Mouse (Mus musculus) thymus, adult 2 months (tissue): Measurements from ENCODE around the gene Cavin3. TPM values are rescaled to one million over a fixed set of nuclear protein-coding genes. Genes with fewer than 3 reads are reported as not detected.

Experiments
- DNase-seq: peaks from one replicate; pipeline ENCODE4 v3.0.0; 2021
- H3K27ac ChIP-seq: fragments of 200-500 bp; 2 replicates; pipeline ENCODE4 v1.5.1; 2012; ENCODE audit warnings: low read length, control low read depth; ENCODE audit not compliant: control insufficient read depth, insufficient read depth
- H3K27me3 ChIP-seq: fragments of 200-500 bp; 2 replicates; pipeline ENCODE4 v1.6.1; 2012; ENCODE audit warnings: mild to moderate bottlenecking, low read length, moderate library complexity, mixed read lengths; ENCODE audit not compliant: control insufficient read depth, insufficient read depth
- H3K36me3 ChIP-seq: fragments of 200-500 bp; 2 replicates; pipeline ENCODE4 v1.6.1; 2012; ENCODE audit warnings: mild to moderate bottlenecking, low read length, moderate library complexity; ENCODE audit not compliant: control insufficient read depth, insufficient read depth
- H3K4me1 ChIP-seq: fragments of 200-500 bp; replicated peaks from 2 replicates; pipeline ENCODE4 v1.6.1; 2012; ENCODE audit warnings: low read length; ENCODE audit not compliant: control insufficient read depth, insufficient read depth
- H3K4me3 ChIP-seq: fragments of 200-500 bp; 2 replicates; pipeline ENCODE4 v1.5.1; 2012; ENCODE audit warnings: mild to moderate bottlenecking, low read length, control low read depth, moderate library complexity; ENCODE audit not compliant: control insufficient read depth, insufficient read depth
- CTCF ChIP-seq: fragments of 200-500 bp; IDR thresholded peaks from 2 replicates; pipeline ENCODE4 v1.5.1; 2012; ENCODE audit warnings: mild to moderate bottlenecking, control low read depth, low read length, moderate library complexity, borderline replicate concordance; ENCODE audit not compliant: control insufficient read depth, poor library complexity, insufficient read depth; ENCODE audit errors: extremely low read depth
- POLR2A ChIP-seq: fragments of 200-500 bp; IDR thresholded peaks from 2 replicates; pipeline ENCODE4 v1.6.1; 2012; ENCODE audit warnings: mild to moderate bottlenecking, low read length, control low read depth, moderate library complexity; ENCODE audit not compliant: control insufficient read depth, poor library complexity, insufficient read depth; ENCODE audit errors: extremely low read depth
- WGBS: fragments of 180-500 bp; shearing (Covaris S2); methylation state at CpG from one replicate; pipeline ENCODE4 v1.1.7; 2018; 5-methylcytosine and 5-hydroxymethylcytosine counted together
- polyA plus RNA-seq: library from polyadenylated mRNA; depleted of rRNA; stranded (reverse); fragments of >200 nt; gene quantifications from 2 replicates; pipeline ENCODE4 v1.2.3, GENCODE M21; 2012; rRNA removed

The Cavin3 gene
- polyA plus RNA-seq = 12.7 and 14.5 TPM in 2 replicates

GRCm38 (mm10) chr7:105481505-105482411 is at the start of gene Cavin3:
TSS of gene Cavin3 (minus strand) at chr7:105482300.
- 12% methylated on average over 62 of the region's 63 CpGs for WGBS
- Histone ChIP-seq H3K36me3 (no peaks in the 10 kb centered on the region), H3K27ac (no peak within 1 kb of the TSS), H3K4me1 (no peaks in the 10 kb centered on the region), H3K4me3 (peak within 1 kb of the TSS; percentile 17), H3K27me3 (no peaks in the 10 kb centered on the region)
- TF ChIP-seq POLR2A (no peak), CTCF (no peak)
- no peak for DNase-seq

GRCm38 (mm10) chr7:105528094-105528493 is 46.0 kb upstream of the Cavin3 start:
- DNase-seq = no peak
- WGBS = 85% methylated on average over 4 of the region's 4 CpGs
- TF ChIP-seq POLR2A (no peak), CTCF (no peak)

GRCm38 (mm10) chr7:105527306-105527937 is 45.3 kb upstream of the Cavin3 start:
- Histone ChIP-seq H3K4me3 (no peak overlapping the region), H3K4me1 (no peaks in the 10 kb centered on the region), H3K27ac (no peak overlapping the region), H3K36me3 (no peaks in the 10 kb centered on the region), H3K27me3 (no peaks in the 10 kb centered on the region)
- no peak for TF ChIP-seq CTCF
- TF ChIP-seq POLR2A = no peak
- WGBS = 79% methylated on average over 1 of the region's 1 CpGs
- no peak for DNase-seq

More at GRCm38 (mm10) chr7:105528094-105528493, 46.0 kb upstream of the Cavin3 start:
- no peaks in the 10 kb centered on the region for H3K4me1 ChIP-seq
- no peak overlapping the region for H3K27ac ChIP-seq
- no peaks in the 10 kb centered on the region for H3K36me3 ChIP-seq
- no peak overlapping the region for H3K4me3 ChIP-seq
- no peaks in the 10 kb centered on the region for H3K27me3 ChIP-seq

GRCm38 (mm10) chr7:105524222-105524621 is 42.1 kb upstream of the Cavin3 start:
- Histone ChIP-seq H3K4me1 (no peaks in the 10 kb centered on the region), H3K27ac (no peak overlapping the region), H3K4me3 (no peak overlapping the region), H3K36me3 (no peaks in the 10 kb centered on the region), H3K27me3 (no peaks in the 10 kb centered on the region)
- 84% methylated on average over 2 of the region's 2 CpGs for WGBS
- no peak for TF ChIP-seq POLR2A
- DNase-seq = no peak

- H3K27ac ChIP-seq = no peak overlapping the region
- no peak for TF ChIP-seq CTCF
- no peak for TF ChIP-seq POLR2A
Measured at GRCm38 (mm10) chr7:105520201-105520600, 38.1 kb upstream of the Cavin3 start.

GRCm38 (mm10) chr7:105519771-105520170 is 37.7 kb upstream of the Cavin3 start:
- Histone ChIP-seq H3K36me3 (no peaks in the 10 kb centered on the region), H3K27me3 (no peaks in the 10 kb centered on the region), H3K4me1 (no peaks in the 10 kb centered on the region), H3K27ac (no peak overlapping the region), H3K4me3 (no peak overlapping the region)
- DNase-seq = no peak
- no peak for TF ChIP-seq CTCF
- no peak for TF ChIP-seq POLR2A
- 83% methylated on average over 2 of the region's 2 CpGs for WGBS

More at GRCm38 (mm10) chr7:105520201-105520600, 38.1 kb upstream of the Cavin3 start:
- Histone ChIP-seq H3K4me1 (no peaks in the 10 kb centered on the region), H3K36me3 (no peaks in the 10 kb centered on the region), H3K4me3 (no peak overlapping the region), H3K27me3 (no peaks in the 10 kb centered on the region)
- WGBS = 49% methylated on average over 6 of the region's 6 CpGs
- no peak for DNase-seq
